Mouse (Mus musculus): ENCODE results near the gene St6gal1. TPM values are rescaled to one million over a fixed set of nuclear protein-coding genes. Genes with fewer than 3 reads are reported as not detected.
A peak's percentile ranks its signal among the peaks of the same experiment; 100 is the strongest.

Gene St6gal1
- polyA plus RNA-seq, 1 experiment: 11.5 TPM

- TF ChIP-seq CTCF (IDR thresholded peaks at IDR 0.05; ENCODE audit: borderline replicate concordance, insufficient read depth, low read depth, low read length): no peak
- H3K4me3 ChIP-seq (replicated peaks; ENCODE audit: insufficient read depth, low read depth, low read length): no peak overlapping the region
- H3K27ac ChIP-seq (ENCODE audit: insufficient read depth, low read length): no peak overlapping the region
- peak in 1 of 2 experiments; percentile 2 for DNase-seq
- no peaks in the 10 kb centered on the region for H3K4me1 ChIP-seq (ENCODE audit: control insufficient read depth, insufficient read depth, low read length)
- no peaks in the 10 kb centered on the region for H3K27me3 ChIP-seq (ENCODE audit: control insufficient read depth, insufficient read depth, low read length)
- 61% methylated on average over 10 of the region's 10 CpGs for WGBS
Observed at GRCm38 (mm10) chr16:23376189-23376588, 151.6 kb downstream of the St6gal1 start.

DNA sequence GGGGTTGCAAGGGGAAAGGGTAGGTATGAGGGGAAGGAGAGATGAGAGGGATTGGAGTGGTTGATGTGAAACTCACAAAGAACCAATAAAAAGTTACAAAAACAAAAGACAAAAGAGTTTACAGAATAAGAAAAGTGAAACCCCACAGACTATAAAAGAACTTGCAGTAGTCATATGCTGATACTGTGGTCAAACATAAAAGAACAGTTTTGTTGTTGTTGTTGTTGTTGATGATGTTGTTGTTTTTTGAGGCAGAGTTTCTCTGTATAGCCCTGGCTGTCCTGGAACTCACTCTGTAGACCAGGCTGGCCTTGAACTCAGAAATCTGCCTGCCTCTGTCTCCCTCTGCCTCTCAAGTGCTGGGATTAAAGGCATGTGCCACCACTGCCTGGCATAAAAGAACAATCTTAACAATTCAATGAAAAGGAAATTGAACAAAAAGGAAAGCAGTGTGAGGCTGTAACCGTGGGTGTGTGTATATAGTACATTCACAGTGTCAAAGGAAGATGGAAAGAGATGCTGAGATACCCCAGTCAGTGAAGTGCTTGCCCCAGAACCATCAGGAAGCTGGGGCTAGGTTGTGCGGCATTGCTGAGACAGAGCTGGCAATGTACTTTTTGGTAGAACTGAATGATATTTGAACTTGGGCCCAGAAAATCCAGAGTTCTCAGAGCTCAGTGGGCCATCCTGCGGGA lies 155.1 kb downstream of the St6gal1 start:
- no peak for DNase-seq
- H3K27ac ChIP-seq (ENCODE audit: insufficient read depth, low read length): no peak overlapping the region
- no peaks in the 10 kb centered on the region for H3K27me3 ChIP-seq (ENCODE audit: control insufficient read depth, insufficient read depth, low read length)
- no peak for TF ChIP-seq POLR2A (IDR thresholded peaks at IDR 0.05; ENCODE audit: borderline replicate concordance, insufficient read depth, low read length)
- TF ChIP-seq CTCF (IDR thresholded peaks at IDR 0.05; ENCODE audit: borderline replicate concordance, insufficient read depth, low read depth, low read length): no peak
- H3K4me1 ChIP-seq (ENCODE audit: control insufficient read depth, insufficient read depth, low read length): no peaks in the 10 kb centered on the region
- no peak overlapping the region for H3K4me3 ChIP-seq (replicated peaks; ENCODE audit: insufficient read depth, low read depth, low read length)
- WGBS: 79% methylated on average over 3 of the region's 3 CpGs

- no peak overlapping the region for H3K4me3 ChIP-seq (replicated peaks; ENCODE audit: insufficient read depth, low read depth, low read length)
- TF ChIP-seq CTCF (IDR thresholded peaks at IDR 0.05; ENCODE audit: borderline replicate concordance, insufficient read depth, low read depth, low read length) (no peak), POLR2A (IDR thresholded peaks at IDR 0.05; ENCODE audit: borderline replicate concordance, insufficient read depth, low read length) (no peak)
- H3K4me1 ChIP-seq (ENCODE audit: control insufficient read depth, insufficient read depth, low read length): no peaks in the 10 kb centered on the region
- H3K27me3 ChIP-seq (ENCODE audit: control insufficient read depth, insufficient read depth, low read length): no peaks in the 10 kb centered on the region
- H3K27ac ChIP-seq (ENCODE audit: insufficient read depth, low read length): no peak overlapping the region
- DNase-seq: no peak
Observed at GRCm38 (mm10) chr16:23384304-23384703, 159.8 kb downstream of the St6gal1 start.

GRCm38 (mm10) chr16:23397931-23398330 lies 173.4 kb downstream of the St6gal1 start:
- TF ChIP-seq POLR2A (IDR thresholded peaks at IDR 0.05; ENCODE audit: borderline replicate concordance, insufficient read depth, low read length): no peak
- no peak for TF ChIP-seq CTCF (IDR thresholded peaks at IDR 0.05; ENCODE audit: borderline replicate concordance, insufficient read depth, low read depth, low read length)
- WGBS: 70% methylated on average over 5 of the region's 5 CpGs
- Histone ChIP-seq H3K4me1 (ENCODE audit: control insufficient read depth, insufficient read depth, low read length) (no peaks in the 10 kb centered on the region), H3K27me3 (ENCODE audit: control insufficient read depth, insufficient read depth, low read length) (no peaks in the 10 kb centered on the region), H3K4me3 (replicated peaks; ENCODE audit: insufficient read depth, low read depth, low read length) (no peak overlapping the region), H3K27ac (ENCODE audit: insufficient read depth, low read length) (no peak overlapping the region)
- no peak for DNase-seq

DNA sequence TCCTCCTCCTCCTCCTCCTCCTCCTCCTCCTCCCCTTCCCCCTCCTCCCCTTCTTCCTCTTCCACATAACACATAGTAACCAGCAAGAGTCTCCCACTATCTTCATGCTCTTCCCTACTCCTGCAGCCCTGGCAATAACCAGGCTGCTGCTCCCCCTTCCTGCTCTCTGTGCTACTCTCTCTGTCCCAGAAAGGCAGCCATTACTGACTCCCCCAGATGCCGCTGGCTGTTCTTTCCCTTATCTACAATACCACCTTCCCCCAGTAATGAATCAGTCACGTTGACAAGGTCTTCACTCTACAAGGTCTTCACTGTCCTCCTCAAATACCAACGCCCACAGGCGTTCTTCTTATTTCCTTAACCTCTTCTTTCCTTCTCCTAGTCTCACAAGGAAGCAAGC lies 176.9 kb downstream of the St6gal1 start:
- Histone ChIP-seq H3K27ac (ENCODE audit: insufficient read depth, low read length) (no peak overlapping the region), H3K4me3 (replicated peaks; ENCODE audit: insufficient read depth, low read depth, low read length) (no peak overlapping the region), H3K27me3 (ENCODE audit: control insufficient read depth, insufficient read depth, low read length) (no peaks in the 10 kb centered on the region; the same call in 1 of the 2 replicates), H3K4me1 (ENCODE audit: control insufficient read depth, insufficient read depth, low read length) (no peaks in the 10 kb centered on the region)
- DNase-seq: no peak
- TF ChIP-seq POLR2A (IDR thresholded peaks at IDR 0.05; ENCODE audit: borderline replicate concordance, insufficient read depth, low read length): no peak
- no peak for TF ChIP-seq CTCF (IDR thresholded peaks at IDR 0.05; ENCODE audit: borderline replicate concordance, insufficient read depth, low read depth, low read length)
- WGBS: 82% methylated on average over 4 of the region's 4 CpGs

DNA sequence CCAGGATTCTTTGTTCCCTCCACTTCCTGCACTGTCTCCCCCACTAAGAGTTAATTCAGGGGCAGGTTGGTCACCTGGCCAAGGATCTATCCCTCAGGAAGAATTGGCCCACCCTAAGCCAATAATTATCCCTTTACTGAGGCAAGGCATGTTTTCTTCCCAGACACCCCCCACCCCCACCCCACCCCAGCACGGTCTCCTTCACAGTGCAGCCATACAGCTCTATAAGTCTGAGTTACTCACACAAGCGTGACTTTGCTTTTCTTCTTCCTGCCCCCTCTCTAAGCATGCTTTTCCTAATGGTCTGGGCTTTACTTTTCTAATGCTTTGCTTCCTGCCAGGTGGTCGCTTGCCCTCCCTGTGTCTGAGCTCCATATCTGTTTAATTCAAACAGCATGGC lies 177.4 kb downstream of the St6gal1 start:
- 80% methylated on average over 3 of the region's 3 CpGs for WGBS
- no peak for TF ChIP-seq CTCF (IDR thresholded peaks at IDR 0.05; ENCODE audit: borderline replicate concordance, insufficient read depth, low read depth, low read length)
- TF ChIP-seq POLR2A (IDR thresholded peaks at IDR 0.05; ENCODE audit: borderline replicate concordance, insufficient read depth, low read length): no peak
- no peak for DNase-seq
- Histone ChIP-seq H3K27me3 (ENCODE audit: control insufficient read depth, insufficient read depth, low read length) (no peaks in the 10 kb centered on the region; the same call in 1 of the 2 replicates), H3K4me3 (replicated peaks; ENCODE audit: insufficient read depth, low read depth, low read length) (no peak overlapping the region), H3K4me1 (ENCODE audit: control insufficient read depth, insufficient read depth, low read length) (no peaks in the 10 kb centered on the region), H3K27ac (ENCODE audit: insufficient read depth, low read length) (no peak overlapping the region)

DNA sequence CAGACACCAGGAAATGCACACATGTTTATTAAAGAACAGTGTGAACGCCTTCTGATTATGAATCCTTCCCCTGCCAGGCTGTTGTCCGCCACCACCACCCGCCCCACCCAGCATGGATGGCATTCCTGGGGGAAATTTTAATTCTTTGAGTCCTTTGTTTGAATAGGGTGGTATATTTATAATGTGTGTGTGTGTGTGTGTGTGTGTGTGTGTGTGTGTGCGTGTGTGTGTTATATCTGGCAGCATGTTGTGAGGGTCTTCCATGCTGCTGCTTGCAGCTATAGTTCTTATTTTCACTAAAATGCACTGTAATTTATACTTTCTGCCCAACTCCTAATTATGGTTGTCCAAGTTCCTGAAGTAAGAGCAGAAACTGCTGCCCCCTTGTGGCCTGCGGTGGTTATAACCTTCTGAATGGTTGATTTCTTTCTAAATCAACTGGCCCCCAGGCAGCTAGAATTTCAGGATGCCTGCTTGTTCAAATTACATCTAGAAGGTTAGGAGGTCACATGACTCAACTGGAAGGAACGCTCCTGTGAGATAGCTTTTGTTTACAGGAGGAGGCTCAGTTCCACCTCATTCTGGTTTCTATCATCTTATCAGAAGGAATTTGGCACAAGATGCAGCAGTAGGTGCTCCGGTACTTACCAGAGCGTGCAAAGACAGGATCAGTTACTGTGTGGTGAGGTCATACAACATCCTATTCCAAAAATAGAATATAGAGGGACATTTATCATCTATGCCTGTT lies 178.6 kb downstream of the St6gal1 start:
- no peak for TF ChIP-seq POLR2A (IDR thresholded peaks at IDR 0.05; ENCODE audit: borderline replicate concordance, insufficient read depth, low read length)
- peak; percentile 46; the same call in 1 of the 2 replicates for TF ChIP-seq CTCF (IDR thresholded peaks at IDR 0.05; ENCODE audit: borderline replicate concordance, insufficient read depth, low read depth, low read length)
- whole genome bisulfite sequencing: 44% methylated on average over 8 of the region's 8 CpGs
- Histone ChIP-seq H3K27ac (ENCODE audit: insufficient read depth, low read length) (no peak overlapping the region), H3K4me3 (replicated peaks; ENCODE audit: insufficient read depth, low read depth, low read length) (no peak overlapping the region), H3K4me1 (ENCODE audit: control insufficient read depth, insufficient read depth, low read length) (no peaks in the 10 kb centered on the region), H3K27me3 (ENCODE audit: control insufficient read depth, insufficient read depth, low read length) (no peaks in the 10 kb centered on the region; the same call in 1 of the 2 replicates)
- peak; percentile 19 to 35 for DNase-seq

Other genes with a start within 250 kb of the St6gal1 start
- gene Kng2, start 195.3 kb upstream of the St6gal1 start, polyA plus RNA-seq (2012; rRNA removed): not detected in 2 replicates
- gene Kng1, start 166.9 kb upstream of the St6gal1 start, polyA plus RNA-seq (2012; rRNA removed): not detected in 2 replicates
- 737 and 742 TPM in 2 replicates for gene Eif4a2, start 117.3 kb upstream of the St6gal1 start, polyA plus RNA-seq (2012; rRNA removed)
- gene Rfc4, start 97.0 kb upstream of the St6gal1 start, polyA plus RNA-seq (2012; rRNA removed): 2.1 and 2.5 TPM in 2 replicates
- gene Adipoq, start 78.2 kb upstream of the St6gal1 start, polyA plus RNA-seq (2012; rRNA removed): 0.33 TPM in 1 of 2 replicates, not detected in the other
- gene Rtp1, start 204.4 kb downstream of the St6gal1 start, polyA plus RNA-seq (2012; rRNA removed): 0.56 and 0.81 TPM in 2 replicates